Mouse (Mus musculus) spleen, adult 2 months (tissue): Measurements from ENCODE around the gene Zfp512b.

Experiments
- CTCF ChIP-seq: fragments of 200-500 bp; IDR thresholded peaks from 2 replicates; pipeline ENCODE4 v1.5.1; 2011; ENCODE audit warnings: mild to moderate bottlenecking, inconsistent platforms; ENCODE audit not compliant: insufficient read depth, insufficient read length, insufficient replicate concordance; ENCODE audit errors: extremely low read depth
- POLR2A ChIP-seq: fragments of 200-500 bp; IDR thresholded peaks from 2 replicates; pipeline ENCODE4 v1.6.1; 2011; ENCODE audit warnings: low read depth, low read length, inconsistent platforms

DNA sequence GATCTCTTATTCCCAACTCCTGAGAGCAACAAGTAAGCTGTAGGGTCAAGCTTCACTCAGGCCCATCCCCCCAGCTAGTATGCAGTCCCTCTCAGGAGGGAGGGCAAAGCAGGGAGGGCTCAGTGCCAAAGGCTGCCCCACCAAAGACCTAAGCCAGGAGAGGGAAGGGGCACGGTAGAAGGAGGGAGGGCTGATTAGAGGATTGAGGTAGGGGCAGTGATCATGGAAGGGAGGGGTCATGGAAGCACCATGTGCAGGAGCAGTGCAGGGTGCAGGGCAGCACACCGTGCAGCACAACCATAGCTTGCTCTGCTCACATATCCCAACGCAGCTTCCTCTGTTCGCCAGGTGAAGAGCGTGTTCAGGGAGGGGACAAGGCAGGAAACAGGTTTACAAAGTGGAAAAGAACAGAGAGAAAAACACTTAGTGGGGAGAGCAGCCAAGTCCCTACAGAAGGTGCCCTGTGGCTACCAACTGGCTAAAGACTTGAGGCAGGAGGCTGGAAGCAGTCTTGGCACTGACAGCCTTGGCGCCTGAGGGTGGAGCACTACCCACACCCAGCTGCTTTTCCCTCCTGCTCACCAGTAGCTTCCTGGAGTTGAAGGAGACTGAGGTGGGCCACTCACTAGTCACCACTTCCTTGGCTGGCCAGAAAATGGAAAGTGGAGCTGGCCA lies 21.5 kb downstream of the Zfp512b start:
- no peak for TF ChIP-seq POLR2A
- TF ChIP-seq CTCF, result no peak
